Mouse (Mus musculus) layer of hippocampus, adult 9-10 months (tissue): Measurements from ENCODE around the gene B3galt6.

ENCODE experiments used
- DNase-seq: peaks from one replicate; pipeline ENCODE4 v3.0.0; 2022; ENCODE audit warnings: low spot score

The B3galt6 gene

DNA sequence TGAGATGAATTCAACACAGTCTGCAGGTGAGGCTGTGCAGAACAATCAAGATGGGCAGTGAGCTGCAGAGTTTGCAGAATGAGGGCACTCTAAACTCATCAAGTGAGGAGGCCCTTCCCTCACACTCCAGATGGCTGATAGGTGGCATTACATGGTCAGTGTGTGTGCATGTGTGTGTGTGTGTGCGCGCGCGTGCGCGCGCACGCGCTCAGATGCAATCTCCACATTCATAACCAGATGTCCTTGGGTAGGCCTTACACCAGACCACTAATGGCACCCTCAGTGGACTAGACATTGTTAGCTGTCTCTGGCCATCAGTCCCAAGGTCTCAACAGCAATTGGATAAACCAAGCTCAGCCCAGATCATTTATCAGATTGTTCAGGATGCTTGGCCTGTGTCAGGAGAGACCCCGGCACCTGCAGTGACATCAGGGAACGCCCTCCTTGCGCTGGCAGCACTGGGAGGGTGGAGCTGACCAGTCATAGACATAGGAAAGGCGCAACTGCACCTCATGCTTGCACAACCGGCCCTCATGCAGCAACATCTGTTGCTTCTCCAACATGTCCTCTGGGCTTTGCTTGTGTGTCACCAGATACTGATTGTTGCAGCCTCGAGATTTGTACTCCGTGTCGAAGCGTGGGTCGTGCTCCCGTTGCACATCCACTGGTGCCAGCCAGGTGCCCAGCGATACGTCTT lies 1.1 kb downstream of the B3galt6 start:
- no peak for DNase-seq

GRCm38 (mm10) chr4:155983788-155984187 lies 8.7 kb downstream of the B3galt6 start:
- no peak for DNase-seq

DNA sequence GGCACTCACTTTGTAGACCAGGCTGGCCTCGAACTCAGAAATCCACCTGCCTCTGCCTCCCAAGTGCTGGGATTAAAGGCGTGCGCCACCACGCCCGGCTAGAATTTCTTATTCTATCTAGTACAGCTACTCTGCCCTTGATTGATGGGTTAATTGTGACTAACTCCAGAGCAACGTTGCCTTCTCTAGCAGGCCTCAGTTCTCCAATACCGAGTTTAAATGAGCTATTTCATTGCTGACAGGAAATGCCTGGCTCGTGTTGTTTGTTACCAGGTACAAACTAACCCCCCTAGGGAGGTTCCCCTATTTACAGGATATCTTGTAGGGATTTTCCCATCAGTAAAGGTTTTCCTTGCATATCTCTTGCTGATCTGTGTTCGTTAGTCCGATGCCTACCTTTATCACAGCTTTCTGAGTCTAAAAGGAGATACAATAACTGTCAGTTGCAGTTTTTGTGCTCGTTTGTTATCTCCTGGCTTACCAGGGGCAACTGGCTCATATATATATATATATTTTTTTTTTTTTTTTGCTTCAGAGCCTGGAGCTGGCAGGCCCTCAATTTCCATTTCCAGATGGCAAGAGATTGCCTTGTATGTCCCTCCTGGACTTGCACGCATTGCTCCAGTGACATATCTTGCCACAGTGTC lies 10.9 kb downstream of the B3galt6 start:
- DNase-seq = no peak

DNA sequence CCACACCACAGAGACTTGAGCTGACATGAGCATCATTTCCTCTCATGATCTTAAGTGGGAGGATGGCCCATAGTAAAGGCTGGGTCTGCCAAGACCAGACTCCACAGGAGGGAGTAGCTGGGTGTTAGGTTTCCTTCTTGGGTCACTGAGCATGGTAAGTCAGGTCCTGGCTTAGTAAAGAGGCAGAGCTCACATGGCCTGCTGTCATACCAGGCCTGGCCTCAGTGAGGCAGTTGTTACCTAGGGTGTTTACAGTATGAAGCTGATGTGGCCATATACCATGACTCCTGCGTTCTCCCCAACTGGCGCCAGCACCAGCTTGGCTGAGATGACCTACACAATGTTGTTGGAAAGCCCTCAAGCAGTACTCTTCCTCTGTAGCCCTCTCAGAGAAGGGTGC lies 19.2 kb downstream of the B3galt6 start:
- DNase-seq = no peak

- DNase-seq = no peak
Measured at GRCm38 (mm10) chr4:155972651-155973050, 19.8 kb downstream of the B3galt6 start.

GRCm38 (mm10) chr4:155970286-155970685 lies 22.2 kb downstream of the B3galt6 start:
- DNase-seq = no peak

- DNase-seq = no peak
Measured at GRCm38 (mm10) chr4:155969043-155969653, 23.3 kb downstream of the B3galt6 start.

DNA sequence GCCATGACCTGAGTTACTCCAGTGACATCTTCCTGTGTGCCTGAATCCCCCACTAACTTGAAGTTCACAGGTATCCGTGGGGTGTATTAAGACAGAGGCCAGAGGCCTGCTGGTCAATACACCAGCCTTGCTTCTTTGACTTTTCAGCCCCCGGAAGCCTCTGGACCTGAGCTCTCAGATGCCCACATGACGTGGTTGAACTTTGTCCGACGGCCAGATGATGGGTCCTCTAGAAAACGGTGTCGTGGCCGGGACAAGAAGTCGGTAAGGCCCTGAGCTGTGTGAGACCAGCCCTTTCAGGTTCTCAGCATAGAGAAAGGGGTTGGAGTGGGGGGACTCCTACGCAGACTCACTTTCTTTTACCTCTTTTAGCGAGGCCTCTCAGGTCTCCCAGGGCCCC lies 28.1 kb downstream of the B3galt6 start:
- no peak for DNase-seq

- DNase-seq = no peak
Measured at GRCm38 (mm10) chr4:155963106-155963505, 29.3 kb downstream of the B3galt6 start.

- no peak for DNase-seq
Measured at GRCm38 (mm10) chr4:155962167-155962971, 30.1 kb downstream of the B3galt6 start, which contains the start of gene C1qtnf12. Gene C1qtnf12, plus strand, starts transcription at chr4:155962318.

DNA sequence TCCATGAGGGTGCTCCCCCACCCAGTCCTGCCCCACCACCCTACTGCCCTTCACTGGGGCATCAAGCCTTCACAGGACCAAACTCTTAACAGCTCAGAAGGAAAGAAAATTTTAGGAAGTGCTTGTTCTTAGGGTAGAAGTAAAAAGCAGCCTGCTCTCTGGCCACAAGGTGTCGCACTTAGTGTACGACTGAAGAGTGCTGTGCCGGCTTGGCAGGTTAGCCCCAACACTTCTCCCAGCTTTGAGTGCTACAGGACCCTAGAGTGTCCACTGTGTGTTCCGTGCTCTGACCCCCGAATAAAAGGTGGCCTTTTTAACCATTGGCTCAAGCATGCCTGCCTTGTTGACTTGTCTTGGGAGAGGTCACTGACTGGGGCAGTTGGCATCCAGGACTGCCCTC lies 33.2 kb downstream of the B3galt6 start:
- DNase-seq = peak; percentile 67

DNA sequence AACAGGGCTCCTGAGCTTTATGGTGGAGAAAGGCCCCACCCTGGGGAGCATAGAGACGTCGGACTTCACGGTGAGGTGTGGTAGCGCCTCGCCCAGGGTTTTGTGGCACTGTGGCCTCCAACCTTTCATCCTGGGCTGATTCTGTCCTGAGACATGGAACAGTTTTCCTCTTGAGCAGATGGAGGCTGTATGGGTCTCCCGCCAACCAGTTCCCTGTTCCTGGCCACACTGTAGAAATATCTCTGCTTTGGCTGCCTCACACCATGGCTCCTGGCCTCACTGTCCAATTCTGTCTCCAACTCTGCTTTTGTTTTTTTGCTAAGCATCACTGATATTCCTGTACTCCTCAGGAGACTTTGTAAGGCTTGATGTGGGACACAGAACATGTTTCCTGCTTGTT lies 37.0 kb downstream of the B3galt6 start:
- DNase-seq = no peak

- DNase-seq = no peak
Measured at GRCm38 (mm10) chr4:155947094-155947493, 45.4 kb downstream of the B3galt6 start.

- no peak for DNase-seq
Measured at GRCm38 (mm10) chr4:155944271-155944670, 48.2 kb downstream of the B3galt6 start.

- peak; percentile 89 for DNase-seq
Measured at GRCm38 (mm10) chr4:155943534-155944249, 48.8 kb downstream of the B3galt6 start, which contains the start of gene Ube2j2. Gene Ube2j2, plus strand, starts transcription at chr4:155943831.

DNA sequence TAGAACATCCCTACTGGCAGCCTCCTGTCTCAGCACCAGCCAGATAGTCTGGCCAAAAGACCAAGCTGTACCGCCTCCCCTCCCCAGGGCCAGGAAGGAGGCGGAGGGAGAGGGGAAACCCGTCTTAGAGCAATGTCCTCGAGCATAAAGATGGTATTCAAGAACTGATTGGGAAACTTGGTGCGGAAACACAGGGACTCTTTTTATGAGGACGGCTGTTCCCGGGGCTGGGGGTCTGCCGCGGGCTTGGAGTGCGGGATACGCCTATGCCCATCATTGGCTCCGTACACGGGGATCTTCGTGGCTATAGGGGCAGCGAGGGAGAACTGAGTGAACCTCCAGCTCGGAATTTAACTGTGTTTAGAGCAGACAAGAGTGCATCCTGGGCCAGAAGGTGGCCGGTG lies 49.4 kb downstream of the B3galt6 start:
- peak; percentile 18 for DNase-seq
